Mouse (Mus musculus) c-Kit-positive CD71-positive TER-119-negative erythroid progenitor cells, embryonic 14.5 days (primary cell): ENCODE measurements around the gene Dnah5.
"Not testable (repeated sequence)": the region's sequence is repeated elsewhere in the genome, so short reads cannot be mapped to it uniquely, and the experiment has no call there.

ENCODE experiments used
- DNase-seq: peaks from one replicate; pipeline ENCODE4 v3.0.0-alpha.2; 2013; ENCODE audit warnings: low read depth

Dnah5 gene

GRCm38 (mm10) chr15:28307131-28307530 lies 103.6 kb downstream of the Dnah5 start:
- no peak for DNase-seq

GRCm38 (mm10) chr15:28307884-28308283 lies 104.3 kb downstream of the Dnah5 start:
- no peak for DNase-seq

- no peak for DNase-seq
Observed at GRCm38 (mm10) chr15:28310516-28310915, 107.0 kb downstream of the Dnah5 start.

- no peak for DNase-seq
Observed at GRCm38 (mm10) chr15:28313451-28313850, 109.9 kb downstream of the Dnah5 start.

GRCm38 (mm10) chr15:28315812-28316528 lies 112.4 kb downstream of the Dnah5 start:
- peak; percentile 1 for DNase-seq

GRCm38 (mm10) chr15:28322533-28322932 lies 119.0 kb downstream of the Dnah5 start:
- no peak for DNase-seq

- no peak for DNase-seq
Observed at GRCm38 (mm10) chr15:28326985-28327384, 123.4 kb downstream of the Dnah5 start.

- no peak for DNase-seq
Observed at GRCm38 (mm10) chr15:28327441-28327840, 123.9 kb downstream of the Dnah5 start.

GRCm38 (mm10) chr15:28341151-28341550 lies 137.6 kb downstream of the Dnah5 start:
- DNase-seq = no peak

GRCm38 (mm10) chr15:28367561-28367960 lies 164.0 kb downstream of the Dnah5 start:
- DNase-seq = no peak

GRCm38 (mm10) chr15:28370431-28370830 lies 166.9 kb downstream of the Dnah5 start:
- no peak for DNase-seq

- DNase-seq = no peak
Observed at GRCm38 (mm10) chr15:28371506-28371905, 168.0 kb downstream of the Dnah5 start.

- no peak for DNase-seq
Observed at GRCm38 (mm10) chr15:28374394-28374793, 170.8 kb downstream of the Dnah5 start.

GRCm38 (mm10) chr15:28380909-28381308 lies 177.4 kb downstream of the Dnah5 start:
- no peak for DNase-seq

GRCm38 (mm10) chr15:28393723-28394122 lies 190.2 kb downstream of the Dnah5 start:
- not testable (repeated sequence) for DNase-seq

GRCm38 (mm10) chr15:28395481-28395880 lies 191.9 kb downstream of the Dnah5 start:
- no peak for DNase-seq

GRCm38 (mm10) chr15:28398472-28398871 lies 194.9 kb downstream of the Dnah5 start:
- no peak for DNase-seq

- no peak for DNase-seq
Observed at GRCm38 (mm10) chr15:28399258-28399657, 195.7 kb downstream of the Dnah5 start.

- no peak for DNase-seq
Observed at GRCm38 (mm10) chr15:28404630-28405029, 201.1 kb downstream of the Dnah5 start.

- no peak for DNase-seq
Observed at GRCm38 (mm10) chr15:28405136-28405535, 201.6 kb downstream of the Dnah5 start.

- no peak for DNase-seq
Observed at GRCm38 (mm10) chr15:28439702-28440101, 236.2 kb downstream of the Dnah5 start.

- no peak for DNase-seq
Observed at GRCm38 (mm10) chr15:28444494-28444893, 240.9 kb downstream of the Dnah5 start.

GRCm38 (mm10) chr15:28461091-28461778 lies 257.7 kb downstream of the Dnah5 start:
- DNase-seq = not testable (repeated sequence)
